Mouse (Mus musculus) myocyte (in vitro differentiated cells): ENCODE results near the gene Acsl1.

Experiments used
- E2F4 ChIP-seq: IDR thresholded peaks from one replicate; pipeline ENCODE4 v1.6.1; 2011; ENCODE audit warnings: mild to moderate bottlenecking, control low read depth, moderate library complexity; ENCODE audit not compliant: insufficient read depth
- MAX ChIP-seq: IDR thresholded peaks from one replicate; pipeline ENCODE4 v1.6.1; 2011; ENCODE audit warnings: low read depth, mild to moderate bottlenecking, control low read depth
- MYOD1 ChIP-seq, 3 experiments: IDR thresholded peaks; one replicate each; pipeline ENCODE4 v1.6.1; 2011; ENCODE audit warnings: control low read depth in 2 of 3, low read depth in 2 of 3, mild to moderate bottlenecking in 2 of 3, moderate library complexity in 1 of 3; ENCODE audit not compliant: insufficient read length in 2 of 3, control insufficient read depth in 1 of 3
- POLR2A ChIP-seq: IDR thresholded peaks from one replicate; pipeline ENCODE4 v1.6.1; 2011; ENCODE audit warnings: low read depth, mild to moderate bottlenecking, control low read depth, moderate library complexity; ENCODE audit not compliant: insufficient read length
- POLR2AphosphoS2 ChIP-seq: IDR thresholded peaks from one replicate; pipeline ENCODE4 v1.6.1; 2011; ENCODE audit warnings: low read depth, control low read depth; ENCODE audit not compliant: insufficient read length
- TCF12 ChIP-seq: IDR thresholded peaks from one replicate; pipeline ENCODE4 v1.6.1; 2011; ENCODE audit warnings: mild to moderate bottlenecking, control low read depth; ENCODE audit not compliant: poor library complexity, insufficient read depth, severe bottlenecking
- USF1 ChIP-seq: IDR thresholded peaks from one replicate; pipeline ENCODE4 v1.6.1; 2011; ENCODE audit warnings: low read depth, mild to moderate bottlenecking, control low read depth, moderate library complexity

GRCm38 (mm10) chr8:46474120-46474519, 3.3 kb downstream of the Acsl1 start:
- no peak for TF ChIP-seq E2F4
- no peak for TF ChIP-seq TCF12
- TF ChIP-seq POLR2A: no peak
- TF ChIP-seq USF1: no peak
- no peak for TF ChIP-seq MYOD1 (IDR thresholded peaks at IDR 0.05; ENCODE audit: control insufficient read depth in 1 of 3, insufficient read length in 2 of 3, low read depth in 2 of 3)
- TF ChIP-seq POLR2AphosphoS2: no peak
- no peak for TF ChIP-seq MAX
